Mouse (Mus musculus): ENCODE data around the gene Nell2.

DNA sequence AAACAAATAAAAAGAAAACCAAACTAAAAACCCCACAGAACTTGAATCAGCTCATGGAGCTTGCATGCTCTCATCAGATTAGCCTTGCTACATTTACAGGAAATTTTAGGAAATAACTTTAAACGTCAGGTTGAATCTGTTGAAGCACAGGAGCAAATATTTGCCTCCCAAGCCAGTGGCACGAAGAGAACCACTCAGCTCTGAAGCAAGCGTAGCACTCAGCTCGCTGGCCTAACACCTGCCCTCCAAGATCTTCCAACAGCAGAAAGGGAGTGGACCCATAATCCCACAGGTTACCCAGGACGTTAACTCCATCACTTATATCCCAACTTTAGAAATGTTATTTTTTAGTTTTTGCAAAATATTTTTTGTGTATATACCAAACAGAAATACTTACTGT, 252.8 kb downstream of the Nell2 start:
- TF ChIP-seq CTCF (IDR thresholded peaks at IDR 0.05; ENCODE audit: low read depth, low read length) (no peak), POLR2A (IDR thresholded peaks at IDR 0.05; ENCODE audit: borderline replicate concordance, low read depth, low read length) (no peak)
